Mouse (Mus musculus): Measurements from ENCODE around the gene Astn2.

Gene Astn2

GRCm38 (mm10) chr4:65589780-65590179 is 814.6 kb downstream of the Astn2 start:
- peak; percentile 45 for DNase-seq (ENCODE audit: extremely low spot score, low spot score)

- no peak for DNase-seq (ENCODE audit: extremely low spot score, low spot score)
Observed at GRCm38 (mm10) chr4:65586947-65587346, 817.5 kb downstream of the Astn2 start.

DNA sequence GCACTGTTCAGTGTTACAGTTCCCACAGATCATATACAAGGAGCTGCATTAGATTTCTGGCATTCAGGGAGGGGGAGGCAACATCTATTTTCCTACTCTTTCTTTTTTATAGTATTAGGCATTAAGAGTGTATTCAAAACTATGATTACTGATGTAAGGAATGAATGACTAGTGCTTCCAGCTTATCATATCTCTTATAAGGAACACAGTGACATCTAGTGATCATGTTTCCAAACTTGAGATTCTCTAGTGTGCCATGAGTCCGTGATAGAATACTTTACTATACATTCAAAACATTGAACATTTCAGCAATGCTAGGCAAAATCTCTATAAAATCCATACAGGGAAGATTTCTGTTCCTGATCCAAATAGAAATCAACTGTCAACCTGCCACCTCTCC is 824.2 kb downstream of the Astn2 start:
- no peak for DNase-seq (ENCODE audit: extremely low spot score, low spot score)

GRCm38 (mm10) chr4:65565493-65565892 is 838.9 kb downstream of the Astn2 start:
- no peak for DNase-seq (ENCODE audit: extremely low spot score, low spot score)

DNA sequence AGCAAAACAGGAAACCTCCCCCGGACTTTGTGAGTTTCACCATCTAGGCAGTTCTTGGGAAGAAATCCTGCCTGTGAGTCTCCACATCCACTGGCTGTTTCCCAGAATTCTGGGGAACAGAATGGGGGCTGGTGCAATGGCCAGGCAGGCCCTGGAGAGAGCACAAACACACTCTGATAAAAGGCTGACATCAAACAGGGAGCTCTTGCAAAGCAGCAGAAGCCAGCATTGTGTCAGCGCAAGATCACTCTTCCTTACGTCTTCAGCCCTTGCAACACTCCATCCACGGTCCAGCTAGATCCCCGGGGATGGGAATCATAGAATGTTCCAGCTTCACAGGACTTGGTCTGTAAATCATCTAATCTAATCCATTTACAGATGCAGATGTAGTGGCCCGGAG is 855.9 kb downstream of the Astn2 start:
- DNase-seq (ENCODE audit: extremely low spot score, low spot score): no peak

- DNase-seq (ENCODE audit: extremely low spot score, low spot score): no peak
Observed at GRCm38 (mm10) chr4:65545582-65545981, 858.8 kb downstream of the Astn2 start.

DNA sequence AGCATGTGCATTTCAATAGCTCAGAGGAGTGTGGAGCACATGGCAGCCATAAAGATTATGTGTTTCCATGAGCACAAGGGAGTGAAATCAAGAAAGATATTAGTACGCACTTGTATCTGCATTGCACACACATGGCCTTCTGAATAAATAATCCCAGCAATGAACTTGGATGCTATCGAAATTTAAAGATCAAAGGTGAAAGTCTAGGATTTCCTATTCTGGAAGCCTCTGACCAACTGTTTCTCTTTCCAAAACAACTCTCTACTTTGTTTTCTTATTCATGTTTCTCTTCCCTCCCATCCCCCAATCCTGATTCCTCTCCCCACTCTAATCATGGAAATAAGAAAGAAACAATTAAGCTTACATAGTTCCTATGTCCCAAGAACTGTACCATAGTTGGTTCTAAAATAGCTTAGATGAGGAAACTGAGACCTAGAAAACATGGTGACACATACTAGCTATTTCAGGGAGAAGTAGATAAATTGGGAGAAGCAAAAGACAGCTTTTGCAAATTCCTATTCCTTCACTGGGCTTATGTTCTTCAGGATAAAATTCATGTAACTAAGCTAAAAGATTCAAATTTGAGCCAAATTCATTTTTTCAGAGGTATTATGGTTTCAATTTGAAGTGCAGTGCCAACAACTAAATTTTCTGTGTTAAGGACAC is 872.2 kb downstream of the Astn2 start:
- DNase-seq (ENCODE audit: extremely low spot score, low spot score): no peak

- DNase-seq (ENCODE audit: extremely low spot score, low spot score): peak; percentile 13
Observed at GRCm38 (mm10) chr4:65531621-65532020, 872.8 kb downstream of the Astn2 start.

DNA sequence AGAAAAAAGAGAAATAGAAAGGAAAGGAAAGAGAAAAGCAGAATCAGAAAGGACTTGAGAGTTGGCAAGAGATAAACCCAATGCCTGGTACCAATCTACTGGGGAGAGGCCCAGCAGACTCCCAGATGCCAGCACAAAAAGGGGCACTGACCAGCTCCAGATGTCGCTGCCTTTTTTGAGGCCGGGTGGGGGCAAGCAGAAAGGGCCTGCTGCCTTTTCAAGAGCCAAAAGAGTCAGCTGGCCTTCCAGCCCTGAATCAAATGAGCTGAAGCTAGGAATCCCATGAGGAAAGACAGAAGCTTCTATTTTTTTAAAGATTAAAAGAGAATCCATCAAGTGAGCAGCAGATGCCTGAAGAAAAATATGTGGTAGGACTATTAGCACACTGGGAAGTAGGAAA is 873.5 kb downstream of the Astn2 start:
- peak; percentile 17 for DNase-seq (ENCODE audit: extremely low spot score, low spot score)

GRCm38 (mm10) chr4:65508101-65508500 is 896.3 kb downstream of the Astn2 start:
- DNase-seq (ENCODE audit: extremely low spot score, low spot score): no peak

GRCm38 (mm10) chr4:65506870-65507269 is 897.5 kb downstream of the Astn2 start:
- no peak for DNase-seq (ENCODE audit: extremely low spot score, low spot score)

DNA sequence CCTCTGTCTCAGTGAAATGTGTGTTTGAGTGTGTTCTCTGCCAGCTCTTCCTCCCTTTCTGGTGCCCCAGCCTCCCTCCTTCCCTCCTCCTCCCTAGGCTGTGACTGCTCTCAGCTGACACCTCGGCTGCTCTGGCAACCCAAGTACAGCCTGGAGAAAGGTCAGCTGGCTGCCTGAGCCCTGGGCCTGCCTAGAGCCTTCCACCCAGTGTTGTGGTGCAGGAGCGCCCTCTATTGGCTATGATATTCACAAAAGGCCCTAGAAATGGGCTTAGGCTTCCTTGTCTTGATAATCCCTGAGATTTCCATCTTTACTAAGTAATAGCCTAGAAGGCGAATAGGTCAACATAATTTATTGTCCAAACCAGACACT is 908.0 kb downstream of the Astn2 start:
- peak; percentile 83 for DNase-seq (ENCODE audit: extremely low spot score, low spot score)

GRCm38 (mm10) chr4:65495705-65496462 is 908.5 kb downstream of the Astn2 start:
- no peak for DNase-seq (ENCODE audit: extremely low spot score, low spot score)

GRCm38 (mm10) chr4:65491541-65491940 is 912.9 kb downstream of the Astn2 start:
- DNase-seq (ENCODE audit: extremely low spot score, low spot score): no peak

GRCm38 (mm10) chr4:65489711-65490110 is 914.7 kb downstream of the Astn2 start:
- DNase-seq (ENCODE audit: extremely low spot score, low spot score): no peak

- no peak for DNase-seq (ENCODE audit: extremely low spot score, low spot score)
Observed at GRCm38 (mm10) chr4:65481632-65482031, 922.8 kb downstream of the Astn2 start.

GRCm38 (mm10) chr4:65477106-65477505 is 927.3 kb downstream of the Astn2 start:
- no peak for DNase-seq (ENCODE audit: extremely low spot score, low spot score)

DNA sequence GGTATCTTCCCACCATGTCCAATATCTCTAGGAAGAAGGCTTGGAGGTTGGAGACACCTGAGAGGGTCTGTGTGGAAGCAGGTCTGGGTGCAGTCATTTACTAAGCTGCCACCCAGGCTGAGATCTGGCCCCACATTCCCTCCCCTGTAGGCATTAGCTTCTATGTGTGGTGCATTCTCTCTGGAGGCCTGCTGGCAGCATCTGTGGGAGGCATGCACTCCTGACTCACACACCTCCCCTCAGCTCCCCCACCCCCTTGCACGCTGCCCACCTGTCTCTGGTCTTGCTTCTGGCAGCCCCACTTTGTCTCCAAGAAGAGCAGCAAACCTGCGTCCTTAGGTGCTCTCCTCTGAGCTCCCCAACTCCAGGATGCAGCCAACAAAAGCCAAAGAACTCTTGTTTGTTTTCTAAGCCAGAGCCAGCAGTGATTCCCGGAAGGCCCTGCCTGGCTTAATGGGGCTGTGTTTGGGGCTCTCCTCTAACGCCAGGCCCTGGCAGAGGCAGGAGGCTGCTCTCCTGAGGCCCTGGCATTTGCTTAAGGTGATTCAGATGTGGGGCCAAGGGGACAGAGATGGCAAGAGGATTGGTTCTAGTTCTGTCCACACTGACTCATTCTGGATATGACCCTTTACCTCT is 928.4 kb downstream of the Astn2 start:
- DNase-seq (ENCODE audit: extremely low spot score, low spot score): no peak

- DNase-seq (ENCODE audit: extremely low spot score, low spot score): no peak
Observed at GRCm38 (mm10) chr4:65473141-65473540, 931.3 kb downstream of the Astn2 start.

DNA sequence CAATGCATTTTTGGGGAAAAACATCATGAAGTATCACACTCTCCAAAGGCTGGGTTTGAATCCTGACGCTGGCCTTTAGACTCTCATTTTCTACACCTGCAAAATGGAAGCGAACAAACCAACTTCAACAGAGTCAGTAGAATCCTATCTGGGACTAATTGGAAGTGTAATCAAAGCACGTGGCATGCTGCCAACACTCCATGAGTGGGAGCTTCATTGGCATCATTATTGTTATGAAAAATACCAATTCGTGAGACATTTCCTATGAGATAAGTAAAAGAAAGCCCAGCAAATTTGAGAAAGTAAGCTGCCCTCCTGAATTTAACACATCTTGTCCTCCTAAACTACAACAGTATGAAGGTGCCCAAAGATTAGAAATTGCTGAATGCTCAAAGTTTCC is 955.2 kb downstream of the Astn2 start:
- no peak for DNase-seq (ENCODE audit: extremely low spot score, low spot score)

DNA sequence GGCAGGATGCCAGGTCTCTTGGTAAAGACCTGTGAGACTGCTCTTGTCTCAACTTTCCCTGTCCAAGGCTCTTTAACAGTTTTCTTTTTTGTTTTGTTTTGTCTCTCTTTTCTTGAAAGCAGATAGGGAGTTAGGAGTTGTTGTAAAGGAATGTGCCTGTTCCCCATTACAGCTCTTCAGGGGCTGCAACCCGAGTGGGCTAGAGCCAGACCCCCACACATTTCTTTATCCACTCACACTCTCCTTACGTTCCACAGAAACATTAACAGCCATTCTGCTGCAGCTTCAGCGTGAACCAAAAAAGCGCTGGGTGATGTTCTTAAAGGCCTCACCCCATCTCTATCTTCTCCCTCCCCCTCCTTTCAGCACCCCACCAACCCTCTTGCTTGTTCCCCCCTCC is 962.7 kb downstream of the Astn2 start:
- DNase-seq (ENCODE audit: extremely low spot score, low spot score): no peak

DNA sequence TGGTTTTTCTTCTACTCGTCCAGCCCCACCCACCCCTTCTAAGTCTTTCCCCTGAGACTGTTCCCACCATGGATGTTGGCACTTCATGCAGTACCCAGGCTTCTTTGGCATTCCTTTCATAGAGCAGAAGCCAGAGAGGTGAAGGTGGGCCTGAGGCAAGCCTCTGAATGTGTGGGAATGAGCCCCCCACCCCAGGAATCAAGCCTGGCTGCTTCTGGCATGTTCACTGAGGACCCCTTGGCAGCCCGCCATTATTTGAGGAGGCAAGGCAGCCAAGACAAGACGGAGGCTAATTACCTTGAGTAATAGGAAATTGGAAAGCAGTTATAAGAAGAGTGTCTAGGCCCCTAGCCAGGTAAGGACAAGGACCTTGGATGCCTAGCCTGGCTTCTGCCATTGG is 973.6 kb downstream of the Astn2 start:
- DNase-seq (ENCODE audit: extremely low spot score, low spot score): no peak

- DNase-seq (ENCODE audit: extremely low spot score, low spot score): no peak
Observed at GRCm38 (mm10) chr4:65427480-65427879, 976.9 kb downstream of the Astn2 start.
